Mouse (Mus musculus) hindbrain, postnatal 0 days (tissue): ENCODE measurements around the gene Parp3. TPM values are rescaled to one million over a fixed set of nuclear protein-coding genes. Genes with fewer than 3 reads are reported as not detected.

Source experiments
- ATAC-seq: fragments of 200-750 bp; cut with Nextera tagmentation; 2 replicates; pipeline ENCODE4 v1.8.0; 2017; ENCODE audit warnings: mild to moderate bottlenecking, moderate TSS enrichment, moderate library complexity
- DNase-seq: peaks from one replicate; pipeline ENCODE4 v3.0.0-alpha.2; 2015; ENCODE audit warnings: low spot score
- H3K27ac ChIP-seq: fragments of 300-500 bp; sonication (generic); 2 replicates; pipeline ENCODE4 v1.5.1; 2014; ENCODE audit warnings: mild to moderate bottlenecking
- H3K27me3 ChIP-seq: fragments of 300-500 bp; sonication (generic); 2 replicates; pipeline ENCODE4 v1.6.1; 2014; ENCODE audit warnings: low read length, mixed read lengths; ENCODE audit not compliant: insufficient read depth
- H3K36me3 ChIP-seq: fragments of 300-500 bp; sonication (generic); 2 replicates; pipeline ENCODE4 v1.6.1; 2014; ENCODE audit warnings: low read length, mixed read lengths; ENCODE audit not compliant: insufficient read depth
- H3K4me1 ChIP-seq: fragments of 300-500 bp; sonication (generic); 2 replicates; pipeline ENCODE4 v1.6.1; 2014; ENCODE audit warnings: antibody characterized with exemption, low read length, mixed read lengths; ENCODE audit not compliant: insufficient read depth
- H3K4me2 ChIP-seq: fragments of 300-500 bp; sonication (generic); 2 replicates; pipeline ENCODE4 v1.6.1; 2014; ENCODE audit warnings: low read depth, mild to moderate bottlenecking, low read length, moderate library complexity, mixed read lengths
- H3K4me3 ChIP-seq: fragments of 300-500 bp; sonication (generic); 2 replicates; pipeline ENCODE4 v1.5.1; 2014; ENCODE audit warnings: low read length
- H3K9ac ChIP-seq: fragments of 300-500 bp; sonication (generic); replicated peaks from 2 replicates; pipeline ENCODE4 v1.6.1; 2014; ENCODE audit warnings: mild to moderate bottlenecking, low read length, moderate library complexity, mixed read lengths
- H3K9me3 ChIP-seq: fragments of 300-500 bp; sonication (generic); 2 replicates; pipeline ENCODE4 v1.6.1; 2016; ENCODE audit warnings: low read length, mixed read lengths
- CTCF ChIP-seq: IDR thresholded peaks from 2 replicates; pipeline ENCODE4 v1.5.1; 2016; ENCODE audit warnings: antibody characterized with exemption, control low read depth, low read depth
- WGBS: fragments of 180-500 bp; shearing (Covaris S2); extraction: QIAGEN DNeasy Blood & Tissue Kit; methylation state at CpG from one replicate; pipeline ENCODE4 v1.1.7; 2014; 5-methylcytosine and 5-hydroxymethylcytosine counted together
- polyA plus RNA-seq: library from polyadenylated mRNA; unstranded; fragments of >200 nt; fragmentation: Nextera tagmentation; extraction: Ambion mirVana; gene quantifications from 2 replicates; pipeline ENCODE4 v1.2.1, GENCODE M21; 2015
- total RNA-seq: library from RNA; depleted of rRNA; stranded (reverse); fragments of >200 nt; gene quantifications from 2 replicates; pipeline ENCODE4 v1.2.3, GENCODE M21; 2014; rRNA removed

Parp3 gene
- total and polyA plus RNA-seq, 2 experiments from 2014 or later: 1.5 to 2.9 TPM

DNA sequence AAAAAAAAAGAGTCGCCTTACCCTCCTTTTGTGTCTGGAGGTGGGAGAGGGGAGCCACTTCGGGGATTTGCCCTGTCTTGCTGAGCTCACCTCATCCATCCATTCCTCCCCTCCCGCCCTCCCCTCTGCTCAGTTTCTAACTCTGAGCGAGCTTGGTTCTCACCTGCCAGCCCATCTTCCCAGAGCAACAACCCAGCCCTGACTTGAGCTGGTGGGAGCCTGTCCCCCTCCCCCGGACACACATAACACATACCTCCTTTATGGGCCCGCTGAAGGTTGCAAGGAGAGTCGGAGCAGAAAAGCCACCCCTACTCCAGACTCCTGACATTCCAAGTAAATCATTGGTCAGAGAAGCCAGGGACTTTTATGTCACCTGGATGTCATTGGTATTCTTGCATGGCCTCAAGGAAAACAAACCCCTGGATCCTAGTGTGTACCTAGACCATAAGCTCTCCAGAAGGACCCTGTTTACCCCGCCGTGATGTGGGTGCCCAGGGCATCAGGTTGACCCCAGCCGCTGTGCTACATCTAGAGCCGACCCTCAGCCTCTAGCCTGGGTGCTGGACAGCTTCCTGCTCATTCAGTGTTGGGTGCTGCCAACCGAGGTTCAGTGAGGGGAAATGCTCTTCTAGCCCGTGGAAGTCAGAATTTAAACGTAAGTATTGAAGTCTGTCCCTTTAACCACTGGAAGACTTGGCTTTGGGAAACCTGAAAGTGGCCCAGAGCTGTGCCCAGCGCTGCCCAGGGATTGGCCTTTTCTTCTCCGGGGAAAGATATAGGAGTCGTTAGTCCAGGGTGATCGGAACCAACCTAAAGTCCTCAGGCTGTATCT is 55.5 kb downstream of the Parp3 start:
- Histone ChIP-seq H3K9me3 (no peaks in the 10 kb centered on the region), H3K4me1 (peaks cover 17% of the 10 kb centered on the region), H3K4me3 (peak overlapping the region; percentile 1; the same call in 1 of the 2 replicates), H3K27ac (peak overlapping the region; percentile 6; the same call in 1 of the 2 replicates), H3K4me2 (peak overlapping the region; percentile 44), H3K36me3 (no peaks in the 10 kb centered on the region), H3K9ac (0 out of 2 replicates have a peak overlapping the region, but pooled peaks have one; percentile 13), H3K27me3 (no peaks in the 10 kb centered on the region)
- TF ChIP-seq CTCF: no peak
- ATAC-seq (peak; percentile 57), DNase-seq (no peak)
- WGBS: 9% methylated on average over 18 of the region's 18 CpGs

- Histone ChIP-seq H3K27me3 (no peaks in the 10 kb centered on the region), H3K4me3 (no peak overlapping the region), H3K4me2 (no peak overlapping the region), H3K9me3 (no peaks in the 10 kb centered on the region), H3K27ac (no peak overlapping the region), H3K4me1 (peaks cover 17% of the 10 kb centered on the region), H3K9ac (0 out of 2 replicates have a peak overlapping the region, but pooled peaks have one; percentile 13), H3K36me3 (no peaks in the 10 kb centered on the region)
- WGBS: 4% methylated on average over 2 of the region's 2 CpGs
- no peak for ATAC-seq
- no peak for TF ChIP-seq CTCF
- DNase-seq: no peak
Observed at GRCm38 (mm10) chr9:106420608-106421007, 56.1 kb downstream of the Parp3 start.

Other genes starting within 250 kb of the Parp3 start
- gene Alas1, start 228.3 kb downstream of the Parp3 start, total RNA-seq: 80.9 and 92.7 TPM in 2 replicates
- 80.4 and 92.3 TPM in 2 replicates for gene Alas1, start 228.3 kb downstream of the Parp3 start, polyA plus RNA-seq
- gene Poc1a, start 195.9 kb downstream of the Parp3 start, total RNA-seq: 9.3 and 9.8 TPM in 2 replicates
- 9.2 and 10.8 TPM in 2 replicates for gene Poc1a, start 195.9 kb downstream of the Parp3 start, polyA plus RNA-seq
- gene Dusp7, start 108.3 kb downstream of the Parp3 start, total RNA-seq: 56.0 and 66.4 TPM in 2 replicates
- 12.7 and 13.7 TPM in 2 replicates for gene Dusp7, start 108.3 kb downstream of the Parp3 start, polyA plus RNA-seq
- 691 and 792 TPM in 2 replicates for gene Rpl29, start 47.5 kb downstream of the Parp3 start, total RNA-seq
- 689 and 691 TPM in 2 replicates for gene Rpl29, start 47.5 kb downstream of the Parp3 start, polyA plus RNA-seq
- gene Acy1, start 38.6 kb downstream of the Parp3 start, total RNA-seq: 19.3 and 28.0 TPM in 2 replicates
- gene Acy1, start 38.6 kb downstream of the Parp3 start, polyA plus RNA-seq: 22.2 and 23.0 TPM in 2 replicates
- gene Abhd14b, start 29.5 kb downstream of the Parp3 start, total RNA-seq: 20.6 and 26.8 TPM in 2 replicates
- 12.4 and 16.8 TPM in 2 replicates for gene Abhd14b, start 29.5 kb downstream of the Parp3 start, polyA plus RNA-seq
- gene Abhd14a, start 29.3 kb downstream of the Parp3 start, total RNA-seq: 59.6 and 62.1 TPM in 2 replicates
- 66.8 and 69.2 TPM in 2 replicates for gene Abhd14a, start 29.3 kb downstream of the Parp3 start, polyA plus RNA-seq
- gene Pcbp4, start 23.7 kb downstream of the Parp3 start, total RNA-seq: 623 and 719 TPM in 2 replicates
- 214 and 228 TPM in 2 replicates for gene Pcbp4, start 23.7 kb downstream of the Parp3 start, polyA plus RNA-seq
- 1.9 and 3.1 TPM in 2 replicates for gene Gpr62, start 11.0 kb downstream of the Parp3 start, total RNA-seq
- 3.2 TPM in 2 replicates for gene Gpr62, start 11.0 kb downstream of the Parp3 start, polyA plus RNA-seq
- gene Rrp9, start 986 bp downstream of the Parp3 start, total RNA-seq: 46.2 and 47.2 TPM in 2 replicates
- gene Rrp9, start 986 bp downstream of the Parp3 start, polyA plus RNA-seq: 38.3 and 39.0 TPM in 2 replicates
- gene Iqcf1, start 23.0 kb upstream of the Parp3 start, total RNA-seq: not detected in 2 replicates
- gene Iqcf1, start 23.0 kb upstream of the Parp3 start, polyA plus RNA-seq: not detected in 2 replicates
- gene Iqcf5, start 37.6 kb upstream of the Parp3 start, total RNA-seq: not detected in 2 replicates
- 0.35 TPM in 1 of 2 replicates, not detected in the other for gene Iqcf5, start 37.6 kb upstream of the Parp3 start, polyA plus RNA-seq
- gene Iqcf3, start 84.7 kb upstream of the Parp3 start, total RNA-seq: not detected in 2 replicates
- not detected in 2 replicates for gene Iqcf3, start 84.7 kb upstream of the Parp3 start, polyA plus RNA-seq
- not detected in 2 replicates for gene Iqcf4, start 94.0 kb upstream of the Parp3 start, total RNA-seq
- not detected in 2 replicates for gene Iqcf4, start 94.0 kb upstream of the Parp3 start, polyA plus RNA-seq
- gene Iqcf6, start 149.6 kb upstream of the Parp3 start, total RNA-seq: not detected in 2 replicates
- gene Iqcf6, start 149.6 kb upstream of the Parp3 start, polyA plus RNA-seq: not detected in 2 replicates
- 12.2 and 14.3 TPM in 2 replicates for gene Grm2, start 179.1 kb upstream of the Parp3 start, total RNA-seq
- gene Grm2, start 179.1 kb upstream of the Parp3 start, polyA plus RNA-seq: 9.8 and 12.0 TPM in 2 replicates
- 91.4 and 107 TPM in 2 replicates for gene Tex264, start 209.0 kb upstream of the Parp3 start, total RNA-seq
- gene Tex264, start 209.0 kb upstream of the Parp3 start, polyA plus RNA-seq: 86.7 and 91.7 TPM in 2 replicates